Mouse (Mus musculus): Measurements from ENCODE around the gene Nudt3. TPM values are rescaled to one million over a fixed set of nuclear protein-coding genes. Genes with fewer than 3 reads are reported as not detected.

The Nudt3 gene
- polyA plus RNA-seq, 1 experiment from 2014 or later: 47.4 TPM

DNA sequence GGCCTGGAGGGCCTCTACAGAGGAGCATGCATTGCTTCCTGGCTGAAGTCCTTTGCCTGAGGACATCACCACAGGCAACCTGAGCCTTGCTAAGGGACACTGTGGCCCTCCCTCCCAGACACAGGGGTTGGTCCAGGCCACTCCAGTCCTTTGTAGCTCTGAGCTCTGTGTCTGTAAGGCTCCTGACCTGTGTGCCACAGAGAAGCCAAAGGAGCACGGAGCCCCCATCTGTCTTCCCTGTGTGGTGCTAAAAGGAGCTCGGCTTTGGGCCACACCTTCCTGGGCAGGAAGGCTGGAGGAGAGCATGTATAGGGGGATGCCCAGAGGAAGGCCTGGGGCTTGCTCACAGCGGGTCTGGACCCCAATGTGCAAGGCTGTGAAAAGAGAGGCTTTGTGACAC is 81.3 kb downstream of the Nudt3 start:
- Histone ChIP-seq H3K9ac (ENCODE audit: low read depth, low read length) (no peak overlapping the region), H3K9me3 (replicated peaks; ENCODE audit: control insufficient read depth, low read length) (no peaks in the 10 kb centered on the region), H3K4me3 (ENCODE audit: low read depth, low read length) (no peak overlapping the region), H3K4me1 (ENCODE audit: control insufficient read depth, insufficient read depth, low read length) (no peaks in the 10 kb centered on the region), H3K36me3 (ENCODE audit: control insufficient read depth, insufficient read depth, low read length) (no peaks in the 10 kb centered on the region), H3K27me3 (ENCODE audit: control insufficient read depth, insufficient read depth, low read length) (no peaks in the 10 kb centered on the region), H3K27ac (ENCODE audit: low read depth, low read length) (no peak overlapping the region), H3K4me2 (no peak overlapping the region)
- no peak for ATAC-seq (replicated peaks; ENCODE audit: insufficient number of reproducible peaks, low FRiP score, low TSS enrichment)
- 80% methylated on average over 3 of the region's 3 CpGs for WGBS (ENCODE audit: insufficient replicate concordance)

DNA sequence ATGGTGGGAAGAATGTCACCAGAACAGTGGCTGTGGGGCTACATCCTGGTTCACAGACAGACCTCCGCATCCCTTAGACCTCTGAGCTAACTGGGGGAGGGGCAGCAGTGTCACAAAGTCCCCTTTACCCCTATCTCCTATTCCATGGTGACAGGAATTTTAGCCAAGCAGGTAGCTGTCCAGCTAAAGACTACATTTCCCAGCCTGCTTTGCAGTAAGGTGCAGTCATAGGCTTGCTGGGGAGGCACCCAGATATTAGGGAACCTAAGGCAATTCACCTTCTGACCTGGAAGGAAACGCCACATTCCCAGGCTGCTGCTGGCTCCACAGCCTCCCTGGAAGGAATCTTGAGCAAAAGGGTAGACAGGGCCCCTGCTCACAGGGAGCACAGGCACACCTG is 82.0 kb downstream of the Nudt3 start:
- no peak overlapping the region for H3K4me3 ChIP-seq (ENCODE audit: low read depth, low read length)
- WGBS (ENCODE audit: insufficient replicate concordance): 63% methylated on average over 2 of the region's 2 CpGs
- H3K9me3 ChIP-seq (replicated peaks; ENCODE audit: control insufficient read depth, low read length): no peaks in the 10 kb centered on the region
- ATAC-seq (replicated peaks; ENCODE audit: insufficient number of reproducible peaks, low FRiP score, low TSS enrichment): no peak
- no peak overlapping the region for H3K27ac ChIP-seq (ENCODE audit: low read depth, low read length)
- H3K9ac ChIP-seq (ENCODE audit: low read depth, low read length): no peak overlapping the region
- no peaks in the 10 kb centered on the region for H3K27me3 ChIP-seq (ENCODE audit: control insufficient read depth, insufficient read depth, low read length)
- H3K4me2 ChIP-seq: no peak overlapping the region
- no peaks in the 10 kb centered on the region for H3K36me3 ChIP-seq (ENCODE audit: control insufficient read depth, insufficient read depth, low read length)
- no peaks in the 10 kb centered on the region for H3K4me1 ChIP-seq (ENCODE audit: control insufficient read depth, insufficient read depth, low read length)

DNA sequence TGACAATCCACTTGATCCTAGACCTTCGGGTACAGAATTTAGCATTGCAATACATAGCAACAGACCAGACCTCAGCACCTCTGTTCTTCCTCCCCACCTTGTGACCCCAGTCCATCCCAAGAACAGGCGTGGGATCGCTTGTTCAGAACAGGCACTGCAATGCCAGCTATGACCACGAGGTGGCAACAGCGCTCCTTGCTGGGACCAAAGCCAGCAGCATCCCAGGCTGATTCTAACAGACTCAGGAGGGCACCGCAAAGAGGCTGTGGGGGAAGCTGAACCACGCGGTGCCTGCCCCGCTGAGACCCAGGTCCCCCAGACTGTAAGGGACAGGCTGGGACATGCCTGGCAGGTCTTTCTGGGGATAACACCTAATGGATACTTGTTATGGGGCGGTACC is 88.6 kb downstream of the Nudt3 start:
- 6% methylated on average over 10 of the region's 10 CpGs for WGBS (ENCODE audit: insufficient replicate concordance)
- H3K27me3 ChIP-seq (ENCODE audit: control insufficient read depth, insufficient read depth, low read length): no peaks in the 10 kb centered on the region
- no peak overlapping the region; the same call in 1 of the 2 replicates for H3K4me2 ChIP-seq
- H3K9me3 ChIP-seq (replicated peaks; ENCODE audit: control insufficient read depth, low read length): no peaks in the 10 kb centered on the region
- no peaks in the 10 kb centered on the region for H3K36me3 ChIP-seq (ENCODE audit: control insufficient read depth, insufficient read depth, low read length)
- H3K4me3 ChIP-seq (ENCODE audit: low read depth, low read length): no peak overlapping the region
- H3K9ac ChIP-seq (ENCODE audit: low read depth, low read length): no peak overlapping the region
- no peaks in the 10 kb centered on the region for H3K4me1 ChIP-seq (ENCODE audit: control insufficient read depth, insufficient read depth, low read length)
- no peak for ATAC-seq (replicated peaks; ENCODE audit: insufficient number of reproducible peaks, low FRiP score, low TSS enrichment)
- no peak overlapping the region for H3K27ac ChIP-seq (ENCODE audit: low read depth, low read length)

- ATAC-seq (replicated peaks; ENCODE audit: insufficient number of reproducible peaks, low FRiP score, low TSS enrichment): no peak
- Histone ChIP-seq H3K36me3 (ENCODE audit: control insufficient read depth, insufficient read depth, low read length) (no peaks in the 10 kb centered on the region), H3K27ac (ENCODE audit: low read depth, low read length) (no peak overlapping the region), H3K9me3 (replicated peaks; ENCODE audit: control insufficient read depth, low read length) (no peaks in the 10 kb centered on the region), H3K27me3 (ENCODE audit: control insufficient read depth, insufficient read depth, low read length) (no peaks in the 10 kb centered on the region), H3K9ac (ENCODE audit: low read depth, low read length) (no peak overlapping the region), H3K4me1 (ENCODE audit: control insufficient read depth, insufficient read depth, low read length) (no peaks in the 10 kb centered on the region), H3K4me2 (no peak overlapping the region), H3K4me3 (ENCODE audit: low read depth, low read length) (no peak overlapping the region)
- WGBS (ENCODE audit: insufficient replicate concordance): 81% methylated on average over 3 of the region's 3 CpGs
Observed at GRCm38 (mm10) chr17:27533354-27533753, 89.9 kb downstream of the Nudt3 start.

DNA sequence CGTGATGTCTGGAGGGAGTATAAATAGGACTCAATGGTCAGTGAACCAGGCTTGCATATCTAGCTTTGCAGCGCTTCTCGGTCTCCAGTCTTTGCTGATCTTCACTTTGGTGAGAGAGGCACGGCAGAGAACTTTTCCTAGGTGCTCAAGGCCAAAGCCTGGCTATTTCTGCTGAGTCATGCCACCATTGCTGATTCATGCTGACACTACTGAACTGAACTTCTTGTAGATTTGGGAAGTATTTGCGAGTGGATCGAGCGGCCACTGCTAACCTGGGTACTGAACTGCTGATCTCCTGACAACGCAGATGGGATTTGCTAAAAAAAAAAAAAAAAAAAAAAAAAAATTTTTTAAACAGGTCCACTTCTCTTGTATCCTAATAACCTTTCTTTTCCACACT is 91.2 kb downstream of the Nudt3 start:
- Histone ChIP-seq H3K9ac (ENCODE audit: low read depth, low read length) (no peak overlapping the region), H3K27ac (ENCODE audit: low read depth, low read length) (peak overlapping the region; percentile 59), H3K4me1 (ENCODE audit: control insufficient read depth, insufficient read depth, low read length) (no peaks in the 10 kb centered on the region), H3K9me3 (replicated peaks; ENCODE audit: control insufficient read depth, low read length) (no peaks in the 10 kb centered on the region), H3K27me3 (ENCODE audit: control insufficient read depth, insufficient read depth, low read length) (no peaks in the 10 kb centered on the region), H3K4me2 (no peak overlapping the region), H3K4me3 (ENCODE audit: low read depth, low read length) (no peak overlapping the region), H3K36me3 (ENCODE audit: control insufficient read depth, insufficient read depth, low read length) (no peaks in the 10 kb centered on the region)
- 72% methylated on average over 8 of the region's 8 CpGs for WGBS (ENCODE audit: insufficient replicate concordance)
- no peak for ATAC-seq (replicated peaks; ENCODE audit: insufficient number of reproducible peaks, low FRiP score, low TSS enrichment)

Other genes with a start within 250 kb of the Nudt3 start
- 0.06 and 0.07 TPM in 2 replicates for gene Grm4, start 102.1 kb downstream of the Nudt3 start, polyA plus RNA-seq (2014; fragmentation: Nextera tagmentation; extraction: Ambion mirVana)
- 261 and 278 TPM in 2 replicates for gene Hmga1, start 67.0 kb downstream of the Nudt3 start, polyA plus RNA-seq (2014; fragmentation: Nextera tagmentation; extraction: Ambion mirVana)
- gene AI413582, start 57.7 kb downstream of the Nudt3 start, polyA plus RNA-seq (2014; fragmentation: Nextera tagmentation; extraction: Ambion mirVana): 18.1 and 18.3 TPM in 2 replicates
- not detected in 2 replicates for gene RPS10-NUDT3, start 11.7 kb upstream of the Nudt3 start, polyA plus RNA-seq (2014; fragmentation: Nextera tagmentation; extraction: Ambion mirVana)
- gene Rps10, start 13.2 kb upstream of the Nudt3 start, polyA plus RNA-seq (2014; fragmentation: Nextera tagmentation; extraction: Ambion mirVana): 659 and 724 TPM in 2 replicates
- 2.5 and 2.9 TPM in 2 replicates for gene Pacsin1, start 32.0 kb upstream of the Nudt3 start, polyA plus RNA-seq (2014; fragmentation: Nextera tagmentation; extraction: Ambion mirVana)
- gene Spdef, start 105.5 kb upstream of the Nudt3 start, polyA plus RNA-seq (2014; fragmentation: Nextera tagmentation; extraction: Ambion mirVana): 0.25 and 0.26 TPM in 2 replicates
- gene D17Wsu92e, start 197.2 kb upstream of the Nudt3 start, polyA plus RNA-seq (2014; fragmentation: Nextera tagmentation; extraction: Ambion mirVana): 11.8 and 12.5 TPM in 2 replicates
- gene Snrpc, start 214.7 kb upstream of the Nudt3 start, polyA plus RNA-seq (2014; fragmentation: Nextera tagmentation; extraction: Ambion mirVana): 226 and 242 TPM in 2 replicates
- gene Uhrf1bp1, start 232.9 kb upstream of the Nudt3 start, polyA plus RNA-seq (2014; fragmentation: Nextera tagmentation; extraction: Ambion mirVana): 3.8 and 4.1 TPM in 2 replicates

All from heart, embryonic 11.5 days (tissue).